Mouse (Mus musculus): ENCODE measurements around the gene Runx1. TPM values are rescaled to one million over a fixed set of nuclear protein-coding genes. Genes with fewer than 3 reads are reported as not detected.

The Runx1 gene
- polyA plus RNA-seq, 1 experiment from 2014 or later = 18.9 TPM

GRCm38 (mm10) chr16:92697227-92697736, 128.7 kb downstream of the Runx1 start:
- peak overlapping the region; percentile 98 for H3K4me2 ChIP-seq (replicated peaks)
- H3K9me3 ChIP-seq (replicated peaks) = no peaks in the 10 kb centered on the region
- ATAC-seq (ENCODE audit: insufficient number of reproducible peaks, low FRiP score, low TSS enrichment, low read depth) = peak; percentile 89
- peak overlapping the region; percentile 92 for H3K27ac ChIP-seq (replicated peaks)
- H3K4me3 ChIP-seq (replicated peaks) = peak overlapping the region; percentile 67
- H3K4me1 ChIP-seq = peaks cover 44% of the 10 kb centered on the region
- WGBS = under 1% methylated on average over 53 of the region's 53 CpGs
- H3K27me3 ChIP-seq = peaks cover 16% of the 10 kb centered on the region; the same call in 1 of the 2 replicates
- no peaks in the 10 kb centered on the region for H3K36me3 ChIP-seq
- peak overlapping the region; percentile 63 for H3K9ac ChIP-seq

- Histone ChIP-seq H3K4me2 (replicated peaks) (peak overlapping the region; percentile 98), H3K27me3 (peaks cover 16% of the 10 kb centered on the region; the same call in 1 of the 2 replicates), H3K36me3 (no peaks in the 10 kb centered on the region), H3K27ac (replicated peaks) (peak overlapping the region; percentile 92), H3K4me1 (peaks cover 46% of the 10 kb centered on the region), H3K9ac (peak overlapping the region; percentile 63), H3K4me3 (replicated peaks) (peak overlapping the region; percentile 67), H3K9me3 (replicated peaks) (no peaks in the 10 kb centered on the region)
- ATAC-seq (ENCODE audit: insufficient number of reproducible peaks, low FRiP score, low TSS enrichment, low read depth) = 0 out of 2 replicates have a peak, but pooled peaks have one; percentile 14
- under 1% methylated on average over 24 of the region's 24 CpGs for WGBS
Measured at GRCm38 (mm10) chr16:92696411-92697015, 129.4 kb downstream of the Runx1 start.

- peaks cover 16% of the 10 kb centered on the region; the same call in 1 of the 2 replicates for H3K27me3 ChIP-seq
- H3K4me1 ChIP-seq = peaks cover 48% of the 10 kb centered on the region
- H3K9me3 ChIP-seq (replicated peaks) = no peaks in the 10 kb centered on the region
- peak overlapping the region; percentile 48 for H3K9ac ChIP-seq
- no peaks in the 10 kb centered on the region for H3K36me3 ChIP-seq
- no peak for ATAC-seq (ENCODE audit: insufficient number of reproducible peaks, low FRiP score, low TSS enrichment, low read depth)
- H3K4me3 ChIP-seq (replicated peaks) = peak overlapping the region; percentile 67
- H3K4me2 ChIP-seq (replicated peaks) = peak overlapping the region; percentile 98
- H3K27ac ChIP-seq (replicated peaks) = peak overlapping the region; percentile 31; the same call in 1 of the 2 replicates
- 5% methylated on average over 12 of the region's 12 CpGs for WGBS
Measured at GRCm38 (mm10) chr16:92695981-92696380, 130.0 kb downstream of the Runx1 start.

GRCm38 (mm10) chr16:92695200-92695921, 130.6 kb downstream of the Runx1 start:
- Histone ChIP-seq H3K9me3 (replicated peaks) (no peaks in the 10 kb centered on the region), H3K27ac (replicated peaks) (peak overlapping the region; percentile 31), H3K27me3 (peaks cover 13% of the 10 kb centered on the region; the same call in 1 of the 2 replicates), H3K4me3 (replicated peaks) (peak overlapping the region; percentile 67), H3K9ac (peak overlapping the region; percentile 48), H3K4me1 (peaks cover 44% of the 10 kb centered on the region), H3K36me3 (no peaks in the 10 kb centered on the region), H3K4me2 (replicated peaks) (peak overlapping the region; percentile 98)
- no peak for ATAC-seq (ENCODE audit: insufficient number of reproducible peaks, low FRiP score, low TSS enrichment, low read depth)
- under 1% methylated on average over 43 of the region's 43 CpGs for WGBS

GRCm38 (mm10) chr16:92694496-92695106, 131.3 kb downstream of the Runx1 start:
- no peaks in the 10 kb centered on the region for H3K9me3 ChIP-seq (replicated peaks)
- peak overlapping the region; percentile 48 for H3K9ac ChIP-seq
- H3K4me2 ChIP-seq (replicated peaks) = peak overlapping the region; percentile 98
- H3K27ac ChIP-seq (replicated peaks) = no peak overlapping the region
- peaks cover 13% of the 10 kb centered on the region; the same call in 1 of the 2 replicates for H3K27me3 ChIP-seq
- ATAC-seq (ENCODE audit: insufficient number of reproducible peaks, low FRiP score, low TSS enrichment, low read depth) = no peak
- H3K4me1 ChIP-seq = peaks cover 38% of the 10 kb centered on the region
- peak overlapping the region; percentile 67 for H3K4me3 ChIP-seq (replicated peaks)
- 3% methylated on average over 17 of the region's 19 CpGs for WGBS
- H3K36me3 ChIP-seq = no peaks in the 10 kb centered on the region

GRCm38 (mm10) chr16:92690759-92691158, 135.2 kb downstream of the Runx1 start:
- H3K36me3 ChIP-seq = 0 out of 2 replicates have a peak, but pooled peaks cover 8% of the 10 kb centered on the region
- whole genome bisulfite sequencing = 74% methylated on average over 7 of the region's 7 CpGs
- no peak overlapping the region; the same call in 1 of the 2 replicates for H3K27ac ChIP-seq (replicated peaks)
- no peak for ATAC-seq (ENCODE audit: insufficient number of reproducible peaks, low FRiP score, low TSS enrichment, low read depth)
- H3K9ac ChIP-seq = no peak overlapping the region
- H3K27me3 ChIP-seq = 0 out of 2 replicates have a peak, but pooled peaks cover 4% of the 10 kb centered on the region
- H3K4me1 ChIP-seq = peaks cover 22% of the 10 kb centered on the region
- no peaks in the 10 kb centered on the region for H3K9me3 ChIP-seq (replicated peaks)
- H3K4me2 ChIP-seq (replicated peaks) = no peak overlapping the region
- no peak overlapping the region for H3K4me3 ChIP-seq (replicated peaks)

GRCm38 (mm10) chr16:92688941-92689340, 137.0 kb downstream of the Runx1 start:
- Histone ChIP-seq H3K4me1 (peaks cover 28% of the 10 kb centered on the region), H3K4me3 (replicated peaks) (no peak overlapping the region), H3K9me3 (replicated peaks) (no peaks in the 10 kb centered on the region), H3K27me3 (no peaks in the 10 kb centered on the region), H3K9ac (no peak overlapping the region), H3K27ac (replicated peaks) (no peak overlapping the region), H3K4me2 (replicated peaks) (no peak overlapping the region), H3K36me3 (0 out of 2 replicates have a peak, but pooled peaks cover 8% of the 10 kb centered on the region)
- no peak for ATAC-seq (ENCODE audit: insufficient number of reproducible peaks, low FRiP score, low TSS enrichment, low read depth)
- WGBS = 88% methylated on average over 21 of the region's 21 CpGs

GRCm38 (mm10) chr16:92686978-92687377, 139.0 kb downstream of the Runx1 start:
- WGBS = 79% methylated on average over 10 of the region's 10 CpGs
- Histone ChIP-seq H3K4me1 (peaks cover 37% of the 10 kb centered on the region), H3K27me3 (no peaks in the 10 kb centered on the region), H3K9ac (no peak overlapping the region), H3K9me3 (replicated peaks) (no peaks in the 10 kb centered on the region), H3K4me3 (replicated peaks) (no peak overlapping the region), H3K36me3 (0 out of 2 replicates have a peak, but pooled peaks cover 8% of the 10 kb centered on the region), H3K4me2 (replicated peaks) (no peak overlapping the region), H3K27ac (replicated peaks) (no peak overlapping the region)
- ATAC-seq (ENCODE audit: insufficient number of reproducible peaks, low FRiP score, low TSS enrichment, low read depth) = no peak

- H3K4me2 ChIP-seq (replicated peaks) = no peak overlapping the region
- H3K9ac ChIP-seq = no peak overlapping the region
- H3K36me3 ChIP-seq = 0 out of 2 replicates have a peak, but pooled peaks cover 8% of the 10 kb centered on the region
- WGBS = 37% methylated on average over 6 of the region's 6 CpGs
- H3K9me3 ChIP-seq (replicated peaks) = no peaks in the 10 kb centered on the region
- peaks cover 32% of the 10 kb centered on the region for H3K4me1 ChIP-seq
- H3K4me3 ChIP-seq (replicated peaks) = no peak overlapping the region
- H3K27ac ChIP-seq (replicated peaks) = 0 out of 2 replicates have a peak overlapping the region, but pooled peaks have one; percentile 17
- no peaks in the 10 kb centered on the region for H3K27me3 ChIP-seq
- ATAC-seq (ENCODE audit: insufficient number of reproducible peaks, low FRiP score, low TSS enrichment, low read depth) = no peak
Measured at GRCm38 (mm10) chr16:92685766-92686315, 140.1 kb downstream of the Runx1 start.

- peak overlapping the region; percentile 60; the same call in 1 of the 2 replicates for H3K27ac ChIP-seq (replicated peaks)
- H3K27me3 ChIP-seq = no peaks in the 10 kb centered on the region
- ATAC-seq (ENCODE audit: insufficient number of reproducible peaks, low FRiP score, low TSS enrichment, low read depth) = no peak
- H3K4me1 ChIP-seq = peaks cover 37% of the 10 kb centered on the region
- H3K9me3 ChIP-seq (replicated peaks) = no peaks in the 10 kb centered on the region
- 0 out of 2 replicates have a peak, but pooled peaks cover 8% of the 10 kb centered on the region for H3K36me3 ChIP-seq
- 44% methylated on average over 21 of the region's 21 CpGs for WGBS
- H3K4me2 ChIP-seq (replicated peaks) = 0 out of 2 replicates have a peak overlapping the region, but pooled peaks have one; percentile 17
- H3K9ac ChIP-seq = no peak overlapping the region
- H3K4me3 ChIP-seq (replicated peaks) = no peak overlapping the region
Measured at GRCm38 (mm10) chr16:92684423-92685211, 141.3 kb downstream of the Runx1 start.
